Mouse (Mus musculus) megakaryocyte, embryonic 14.5 days (primary cell): ENCODE data around the gene Schip1.

Source experiments
- FLI1 ChIP-seq: IDR thresholded peaks from 2 replicates; pipeline ENCODE4 v1.6.1; 2012; ENCODE audit warnings: low read length, inconsistent platforms, mixed read lengths
- GATA1 ChIP-seq: IDR thresholded peaks from 3 replicates; pipeline ENCODE4 v1.6.1; 2012; ENCODE audit warnings: mixed read lengths, low read length, inconsistent platforms, borderline replicate concordance

DNA sequence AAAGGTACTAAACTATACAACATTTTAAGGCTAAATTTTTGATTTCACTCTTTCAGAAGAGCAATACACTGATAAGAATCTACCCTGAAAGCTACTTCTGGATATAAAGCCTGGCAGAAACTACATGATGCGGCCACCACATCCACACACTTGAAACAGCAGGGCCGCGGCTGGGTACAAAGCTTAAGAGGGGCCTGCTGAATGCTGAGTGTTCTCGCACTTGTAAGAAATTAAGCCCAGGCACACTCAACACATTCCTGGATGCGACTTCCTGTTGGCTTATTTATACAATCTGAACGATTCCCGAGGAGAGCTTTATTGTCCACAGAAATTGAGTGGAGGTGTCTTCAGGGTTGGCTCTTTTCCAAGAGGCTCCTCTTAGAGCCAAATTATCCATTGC lies 452.6 kb downstream of the Schip1 start:
- no peak for TF ChIP-seq GATA1
- TF ChIP-seq FLI1 = no peak
